Mouse (Mus musculus): ENCODE data around the gene Lbhd1. TPM values are rescaled to one million over a fixed set of nuclear protein-coding genes. Genes with fewer than 3 reads are reported as not detected.

The Lbhd1 gene
- polyA plus RNA-seq, 1 experiment from 2014 or later = 47.2 TPM

- H3K27ac ChIP-seq (replicated peaks) = 0 out of 2 replicates have a peak overlapping the region, but pooled peaks have one; percentile 93
- 79% methylated on average over 7 of the region's 7 CpGs for WGBS
- peaks cover 6% of the 10 kb centered on the region; the same call in 1 of the 2 replicates for H3K4me1 ChIP-seq (replicated peaks; ENCODE audit: control insufficient read depth, insufficient read depth)
- ATAC-seq (ENCODE audit: low FRiP score, low TSS enrichment) (no peak), DNase-seq (ENCODE audit: low spot score) (no peak)
- H3K9me3 ChIP-seq (ENCODE audit: control insufficient read depth, low read length) = no peaks in the 10 kb centered on the region
- peaks cover 16% of the 10 kb centered on the region; the same call in 1 of the 2 replicates for H3K36me3 ChIP-seq (ENCODE audit: control insufficient read depth, insufficient read depth, low read length)
- H3K9ac ChIP-seq (ENCODE audit: low read length) = peak overlapping the region; percentile 88
- no peaks in the 10 kb centered on the region for H3K27me3 ChIP-seq (ENCODE audit: control insufficient read depth, insufficient read depth, low read length)
- H3K4me3 ChIP-seq (ENCODE audit: low read depth, low read length) = peak overlapping the region; percentile 81
- TF ChIP-seq CTCF (IDR thresholded peaks at IDR 0.05; ENCODE audit: low read depth) = no peak
- no peak for TF ChIP-seq EP300 (optimal IDR thresholded peaks at IDR 0.05)
- peak overlapping the region; percentile 90 for H3K4me2 ChIP-seq (replicated peaks; ENCODE audit: low read depth)
Measured at GRCm38 (mm10) chr19:8930771-8931170, 47.2 kb downstream of the Lbhd1 start.

DNA sequence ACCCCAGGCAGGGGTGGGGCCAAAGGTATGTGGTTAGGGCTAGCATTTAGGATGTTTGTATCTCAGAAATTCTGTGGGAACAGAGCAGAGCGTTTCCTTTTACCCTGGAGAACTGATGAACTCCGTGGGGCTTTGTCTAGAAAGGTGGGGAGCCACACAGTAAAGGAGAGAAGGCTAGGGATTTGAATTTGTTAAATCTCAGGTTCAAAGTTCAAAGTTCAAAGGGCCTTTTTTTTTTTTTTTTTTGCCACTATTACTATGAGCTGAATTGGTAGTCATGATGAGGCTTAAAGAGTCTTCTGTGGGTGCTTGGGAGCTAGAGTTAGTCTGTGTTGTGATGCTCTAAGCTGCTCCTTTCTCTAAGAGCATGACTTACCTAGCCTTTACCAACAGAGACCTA is 53.2 kb downstream of the Lbhd1 start:
- Histone ChIP-seq H3K36me3 (ENCODE audit: control insufficient read depth, insufficient read depth, low read length) (peaks cover 15% of the 10 kb centered on the region), H3K27me3 (ENCODE audit: control insufficient read depth, insufficient read depth, low read length) (no peaks in the 10 kb centered on the region), H3K4me3 (ENCODE audit: low read depth, low read length) (no peak overlapping the region), H3K9ac (ENCODE audit: low read length) (no peak overlapping the region), H3K4me2 (replicated peaks; ENCODE audit: low read depth) (no peak overlapping the region), H3K27ac (replicated peaks) (no peak overlapping the region), H3K4me1 (replicated peaks; ENCODE audit: control insufficient read depth, insufficient read depth) (no peaks in the 10 kb centered on the region), H3K9me3 (ENCODE audit: control insufficient read depth, low read length) (no peaks in the 10 kb centered on the region)
- ATAC-seq (ENCODE audit: low FRiP score, low TSS enrichment) (no peak), DNase-seq (ENCODE audit: low spot score) (no peak)
- TF ChIP-seq CTCF (IDR thresholded peaks at IDR 0.05; ENCODE audit: low read depth) (no peak), EP300 (optimal IDR thresholded peaks at IDR 0.05) (no peak)
- 89% methylated on average over 2 of the region's 2 CpGs for WGBS

DNA sequence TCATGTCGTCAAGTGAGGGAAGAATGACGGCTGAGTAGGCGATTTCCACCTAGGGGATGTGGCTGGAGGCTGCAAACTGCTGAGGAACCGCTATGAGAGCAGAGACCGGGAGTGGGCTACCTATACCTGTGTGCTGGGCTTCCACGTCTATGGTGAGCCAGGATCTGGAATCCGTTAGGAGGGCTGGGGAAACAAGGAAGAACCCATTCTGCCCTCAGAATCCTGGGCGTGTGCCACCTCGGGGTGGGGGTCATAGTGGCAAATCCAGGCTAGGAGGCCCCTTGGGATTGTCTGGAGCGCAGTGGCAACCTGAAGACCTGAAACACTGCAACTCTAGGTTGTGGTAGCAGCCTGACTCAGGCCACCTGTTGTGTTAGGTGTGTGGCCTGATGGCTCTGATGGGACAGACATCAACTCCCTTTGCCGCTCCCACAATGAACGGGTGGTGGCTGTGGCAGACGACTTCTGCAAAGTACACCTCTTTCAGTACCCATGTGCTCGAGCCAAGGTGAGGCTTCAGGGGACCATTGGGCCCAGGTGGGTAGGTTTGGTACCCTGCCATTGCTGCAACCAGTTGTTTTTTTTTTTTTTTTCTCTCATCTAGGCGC is 57.1 kb downstream of the Lbhd1 start:
- 79% methylated on average over 15 of the region's 15 CpGs for WGBS
- peaks cover 12% of the 10 kb centered on the region for H3K36me3 ChIP-seq (ENCODE audit: control insufficient read depth, insufficient read depth, low read length)
- no peak overlapping the region for H3K27ac ChIP-seq (replicated peaks)
- no peak overlapping the region for H3K9ac ChIP-seq (ENCODE audit: low read length)
- H3K9me3 ChIP-seq (ENCODE audit: control insufficient read depth, low read length) = no peaks in the 10 kb centered on the region
- H3K4me1 ChIP-seq (replicated peaks; ENCODE audit: control insufficient read depth, insufficient read depth) = 0 out of 2 replicates have a peak, but pooled peaks cover 2% of the 10 kb centered on the region
- ATAC-seq (ENCODE audit: low FRiP score, low TSS enrichment) = no peak
- no peaks in the 10 kb centered on the region for H3K27me3 ChIP-seq (ENCODE audit: control insufficient read depth, insufficient read depth, low read length)
- TF ChIP-seq CTCF (IDR thresholded peaks at IDR 0.05; ENCODE audit: low read depth) (no peak), EP300 (optimal IDR thresholded peaks at IDR 0.05) (no peak)
- H3K4me3 ChIP-seq (ENCODE audit: low read depth, low read length) = no peak overlapping the region
- no peak for DNase-seq (ENCODE audit: low spot score)
- H3K4me2 ChIP-seq (replicated peaks; ENCODE audit: low read depth) = peak overlapping the region; percentile 71

DNA sequence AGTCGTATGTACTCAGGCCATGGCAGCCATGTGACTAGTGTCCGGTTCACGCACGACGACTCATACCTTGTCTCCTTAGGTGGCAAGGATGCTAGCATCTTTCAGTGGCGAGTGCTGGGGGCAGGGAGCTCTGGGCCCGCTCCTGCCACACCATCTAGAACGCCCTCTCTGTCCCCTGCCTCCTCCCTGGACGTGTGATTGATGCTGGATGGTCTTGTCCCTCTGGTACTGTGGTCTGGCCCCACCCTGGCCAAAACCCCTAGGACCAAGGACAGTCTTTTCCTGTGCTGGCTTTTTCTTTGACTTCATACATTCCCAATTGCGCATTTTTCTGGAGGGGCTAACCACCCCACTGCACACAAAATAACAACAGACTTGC is 57.6 kb downstream of the Lbhd1 start:
- Histone ChIP-seq H3K4me1 (replicated peaks; ENCODE audit: control insufficient read depth, insufficient read depth) (0 out of 2 replicates have a peak, but pooled peaks cover 2% of the 10 kb centered on the region), H3K27me3 (ENCODE audit: control insufficient read depth, insufficient read depth, low read length) (no peaks in the 10 kb centered on the region), H3K9ac (ENCODE audit: low read length) (peak overlapping the region; percentile 65), H3K4me3 (ENCODE audit: low read depth, low read length) (peak overlapping the region; percentile 91), H3K27ac (replicated peaks) (peak overlapping the region; percentile 58), H3K36me3 (ENCODE audit: control insufficient read depth, insufficient read depth, low read length) (peaks cover 15% of the 10 kb centered on the region), H3K4me2 (replicated peaks; ENCODE audit: low read depth) (peak overlapping the region; percentile 71), H3K9me3 (ENCODE audit: control insufficient read depth, low read length) (no peaks in the 10 kb centered on the region)
- WGBS = 43% methylated on average over 10 of the region's 10 CpGs
- ATAC-seq (ENCODE audit: low FRiP score, low TSS enrichment) (no peak), DNase-seq (ENCODE audit: low spot score) (no peak)
- TF ChIP-seq CTCF (IDR thresholded peaks at IDR 0.05; ENCODE audit: low read depth) = no peak
- no peak for TF ChIP-seq EP300 (optimal IDR thresholded peaks at IDR 0.05)

- WGBS = under 1% methylated on average over 64 of the region's 64 CpGs
- Histone ChIP-seq H3K36me3 (ENCODE audit: control insufficient read depth, insufficient read depth, low read length) (peaks cover 18% of the 10 kb centered on the region), H3K4me3 (ENCODE audit: low read depth, low read length) (peak within 1 kb of the TSS; percentile 91), H3K4me1 (replicated peaks; ENCODE audit: control insufficient read depth, insufficient read depth) (0 out of 2 replicates have a peak, but pooled peaks cover 2% of the 10 kb centered on the region), H3K9me3 (ENCODE audit: control insufficient read depth, low read length) (no peaks in the 10 kb centered on the region), H3K27me3 (ENCODE audit: control insufficient read depth, insufficient read depth, low read length) (no peaks in the 10 kb centered on the region), H3K27ac (replicated peaks) (peak within 1 kb of the TSS; percentile 99), H3K9ac (ENCODE audit: low read length) (peak within 1 kb of the TSS; percentile 98), H3K4me2 (replicated peaks; ENCODE audit: low read depth) (peak within 1 kb of the TSS; percentile 71)
- peak; percentile 53 for TF ChIP-seq CTCF (IDR thresholded peaks at IDR 0.05; ENCODE audit: low read depth)
- TF ChIP-seq EP300 (optimal IDR thresholded peaks at IDR 0.05) = no peak
- ATAC-seq (ENCODE audit: low FRiP score, low TSS enrichment) (peak; percentile 95), DNase-seq (ENCODE audit: low spot score) (peak; percentile 99)
Measured at GRCm38 (mm10) chr19:8941515-8942217, 58.1 kb downstream of the Lbhd1 start, which contains the start of gene Mta2. Gene Mta2 (plus strand): TSS chr19:8941875.

Small RNA genes lying within 50 kb of the gene (microRNA-seq; reads per million reads assigned to microRNA genes)
- not detected for gene Mir5136

Other genes with a start within 250 kb of the Lbhd1 start
- gene Chrm1, start 219.9 kb upstream of the Lbhd1 start, polyA plus RNA-seq (2015; fragmentation: Nextera tagmentation; extraction: Ambion mirVana) = 1.4 and 1.8 TPM in 2 replicates
- gene Slc3a2, start 160.4 kb upstream of the Lbhd1 start, polyA plus RNA-seq (2015; fragmentation: Nextera tagmentation; extraction: Ambion mirVana) = 82.5 and 87.0 TPM in 2 replicates
- 55.6 and 55.7 TPM in 2 replicates for gene Wdr74, start 147.9 kb upstream of the Lbhd1 start, polyA plus RNA-seq (2015; fragmentation: Nextera tagmentation; extraction: Ambion mirVana)
- 0.59 and 0.62 TPM in 2 replicates for gene 1700092M07Rik, start 143.0 kb upstream of the Lbhd1 start, polyA plus RNA-seq (2015; fragmentation: Nextera tagmentation; extraction: Ambion mirVana)
- gene Stx5a, start 142.3 kb upstream of the Lbhd1 start, polyA plus RNA-seq (2015; fragmentation: Nextera tagmentation; extraction: Ambion mirVana) = 81.9 and 82.2 TPM in 2 replicates
- 57.5 and 61.6 TPM in 2 replicates for gene Nxf1, start 126.7 kb upstream of the Lbhd1 start, polyA plus RNA-seq (2015; fragmentation: Nextera tagmentation; extraction: Ambion mirVana)
- 114 and 117 TPM in 2 replicates for gene Tmem223, start 112.7 kb upstream of the Lbhd1 start, polyA plus RNA-seq (2015; fragmentation: Nextera tagmentation; extraction: Ambion mirVana)
- 95.2 and 98.4 TPM in 2 replicates for gene Tmem179b, start 109.3 kb upstream of the Lbhd1 start, polyA plus RNA-seq (2015; fragmentation: Nextera tagmentation; extraction: Ambion mirVana)
- gene Taf6l, start 97.3 kb upstream of the Lbhd1 start, polyA plus RNA-seq (2015; fragmentation: Nextera tagmentation; extraction: Ambion mirVana) = 9.7 and 10.5 TPM in 2 replicates
- gene Polr2g, start 85.2 kb upstream of the Lbhd1 start, polyA plus RNA-seq (2015; fragmentation: Nextera tagmentation; extraction: Ambion mirVana) = 103 and 108 TPM in 2 replicates
- gene Zbtb3, start 81.2 kb upstream of the Lbhd1 start, polyA plus RNA-seq (2015; fragmentation: Nextera tagmentation; extraction: Ambion mirVana) = 2.3 TPM in 2 replicates
- gene Ttc9c, start 64.4 kb upstream of the Lbhd1 start, polyA plus RNA-seq (2015; fragmentation: Nextera tagmentation; extraction: Ambion mirVana) = 20.8 and 23.1 TPM in 2 replicates
- 3.6 and 3.9 TPM in 2 replicates for gene Hnrnpul2, start 63.7 kb upstream of the Lbhd1 start, polyA plus RNA-seq (2015; fragmentation: Nextera tagmentation; extraction: Ambion mirVana)
- not detected in 2 replicates for gene AC129217.1, start 54.0 kb upstream of the Lbhd1 start, polyA plus RNA-seq (2015; fragmentation: Nextera tagmentation; extraction: Ambion mirVana)
- 75.9 and 79.4 TPM in 2 replicates for gene Bscl2, start 46.3 kb upstream of the Lbhd1 start, polyA plus RNA-seq (2015; fragmentation: Nextera tagmentation; extraction: Ambion mirVana)
- 7.7 and 8.6 TPM in 2 replicates for gene Gng3, start 44.5 kb upstream of the Lbhd1 start, polyA plus RNA-seq (2015; fragmentation: Nextera tagmentation; extraction: Ambion mirVana)
- gene Lrrn4cl, start 33.0 kb upstream of the Lbhd1 start, polyA plus RNA-seq (2015; fragmentation: Nextera tagmentation; extraction: Ambion mirVana) = 2.3 and 2.6 TPM in 2 replicates
- 195 TPM in 2 replicates for gene Ubxn1, start 12.2 kb upstream of the Lbhd1 start, polyA plus RNA-seq (2015; fragmentation: Nextera tagmentation; extraction: Ambion mirVana)
- 81.2 and 85.2 TPM in 2 replicates for gene Uqcc3, start 2.8 kb upstream of the Lbhd1 start, polyA plus RNA-seq (2015; fragmentation: Nextera tagmentation; extraction: Ambion mirVana)
- not detected in 2 replicates for gene Gm49403, start 198 bp downstream of the Lbhd1 start, polyA plus RNA-seq (2015; fragmentation: Nextera tagmentation; extraction: Ambion mirVana)
- gene 1810009A15Rik, start 5.1 kb downstream of the Lbhd1 start, polyA plus RNA-seq (2015; fragmentation: Nextera tagmentation; extraction: Ambion mirVana) = 48.2 and 49.9 TPM in 2 replicates
- gene Gm49416, start 5.2 kb downstream of the Lbhd1 start, polyA plus RNA-seq (2015; fragmentation: Nextera tagmentation; extraction: Ambion mirVana) = not detected in 2 replicates
- 19.1 and 19.5 TPM in 2 replicates for gene Ints5, start 9.3 kb downstream of the Lbhd1 start, polyA plus RNA-seq (2015; fragmentation: Nextera tagmentation; extraction: Ambion mirVana)
- gene Ganab, start 14.3 kb downstream of the Lbhd1 start, polyA plus RNA-seq (2015; fragmentation: Nextera tagmentation; extraction: Ambion mirVana) = 32.3 and 33.3 TPM in 2 replicates
- gene B3gat3, start 36.6 kb downstream of the Lbhd1 start, polyA plus RNA-seq (2015; fragmentation: Nextera tagmentation; extraction: Ambion mirVana) = 24.7 and 26.1 TPM in 2 replicates
- 3.0 and 3.6 TPM in 2 replicates for gene Rom1, start 45.6 kb downstream of the Lbhd1 start, polyA plus RNA-seq (2015; fragmentation: Nextera tagmentation; extraction: Ambion mirVana)
- 24.6 and 26.6 TPM in 2 replicates for gene Eml3, start 45.8 kb downstream of the Lbhd1 start, polyA plus RNA-seq (2015; fragmentation: Nextera tagmentation; extraction: Ambion mirVana)
- gene Mta2, start 58.1 kb downstream of the Lbhd1 start, polyA plus RNA-seq (2015; fragmentation: Nextera tagmentation; extraction: Ambion mirVana) = 68.0 and 69.3 TPM in 2 replicates
- 14.9 and 15.8 TPM in 2 replicates for gene Tut1, start 70.1 kb downstream of the Lbhd1 start, polyA plus RNA-seq (2015; fragmentation: Nextera tagmentation; extraction: Ambion mirVana)
- gene Eef1g, start 83.3 kb downstream of the Lbhd1 start, polyA plus RNA-seq (2015; fragmentation: Nextera tagmentation; extraction: Ambion mirVana) = 240 and 247 TPM in 2 replicates
- gene Ahnak, start 105.6 kb downstream of the Lbhd1 start, polyA plus RNA-seq (2015; fragmentation: Nextera tagmentation; extraction: Ambion mirVana) = 86.6 and 103 TPM in 2 replicates
- gene Scgb1a1, start 204.2 kb downstream of the Lbhd1 start, polyA plus RNA-seq (2015; fragmentation: Nextera tagmentation; extraction: Ambion mirVana) = 10.8 and 12.6 TPM in 2 replicates